Mouse (Mus musculus): Measurements from ENCODE around the gene 2810408A11Rik. TPM values are rescaled to one million over a fixed set of nuclear protein-coding genes. Genes with fewer than 3 reads are reported as not detected.

The 2810408A11Rik gene
- total RNA-seq, 2 experiments from 2014 or later = 4.8 to 5.6 TPM

- DNase-seq (ENCODE audit: low spot score in 2 of 2) = peak; percentile 82 to 84
Measured at GRCm38 (mm10) chr11:69913554-69914371, 13.0 kb upstream of the 2810408A11Rik start, which contains the start of gene Gps2. Gps2 (plus strand) TSS chr11:69913888.

DNA sequence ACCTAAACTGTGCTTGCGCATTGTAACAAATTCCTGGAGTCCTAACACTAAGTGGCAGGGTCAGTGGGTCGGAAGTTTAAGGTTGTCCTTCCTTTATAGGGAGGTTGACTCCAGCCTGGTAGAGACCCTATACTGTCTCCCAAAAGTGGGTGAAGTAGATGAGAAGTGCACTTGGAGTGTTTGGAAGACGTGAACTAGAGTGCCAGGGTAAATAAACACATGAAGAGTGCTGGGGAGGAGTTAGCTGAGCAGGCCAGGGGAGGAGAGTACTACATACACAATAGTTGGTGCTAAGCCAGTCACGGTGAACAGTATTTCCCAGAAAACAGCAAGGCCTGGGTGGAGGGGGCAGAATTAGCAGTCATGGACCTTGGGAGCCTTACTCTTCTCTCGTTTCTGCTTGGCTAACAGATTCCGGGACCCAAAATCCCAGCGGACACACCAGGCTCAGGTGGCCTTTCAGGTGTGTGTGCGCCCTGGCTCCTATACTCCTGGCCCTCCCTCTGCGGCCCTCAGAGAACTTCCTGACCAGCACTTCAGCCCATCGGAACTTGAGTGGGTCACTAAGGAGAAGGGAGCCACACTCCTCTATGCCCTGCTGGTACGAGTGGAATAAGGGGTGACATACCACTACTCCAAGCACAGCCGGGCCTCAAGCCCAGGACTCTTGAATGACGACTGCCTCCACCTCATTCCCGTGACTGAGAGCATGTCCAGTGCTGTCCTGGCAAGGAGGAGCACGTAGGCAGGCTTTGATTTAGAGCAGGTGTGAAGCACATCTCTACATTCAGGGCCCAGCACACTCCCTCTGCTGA, 12.1 kb upstream of the 2810408A11Rik start:
- no peak for DNase-seq (ENCODE audit: low spot score in 2 of 2)

DNA sequence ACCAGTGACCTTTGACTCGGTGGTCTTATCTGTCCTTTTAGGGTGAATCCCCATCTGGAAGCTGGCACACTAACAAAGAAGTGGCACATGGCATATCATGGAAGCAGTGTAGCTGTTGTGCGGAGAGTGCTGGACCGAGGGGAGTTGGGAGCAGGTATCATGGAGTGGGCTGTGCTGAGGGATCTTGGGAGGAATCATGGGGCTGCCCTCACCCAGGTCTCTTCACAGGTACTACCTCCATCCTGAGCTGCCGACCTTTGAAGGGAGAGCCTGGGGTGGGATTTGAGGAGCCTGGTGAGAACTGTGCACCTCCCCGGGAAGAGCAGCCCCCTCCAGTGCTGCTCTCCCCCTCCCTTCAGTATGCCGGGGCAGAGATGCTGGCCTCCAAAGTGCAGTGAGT, 10.9 kb upstream of the 2810408A11Rik start:
- no peak for DNase-seq (ENCODE audit: low spot score in 2 of 2)

DNA sequence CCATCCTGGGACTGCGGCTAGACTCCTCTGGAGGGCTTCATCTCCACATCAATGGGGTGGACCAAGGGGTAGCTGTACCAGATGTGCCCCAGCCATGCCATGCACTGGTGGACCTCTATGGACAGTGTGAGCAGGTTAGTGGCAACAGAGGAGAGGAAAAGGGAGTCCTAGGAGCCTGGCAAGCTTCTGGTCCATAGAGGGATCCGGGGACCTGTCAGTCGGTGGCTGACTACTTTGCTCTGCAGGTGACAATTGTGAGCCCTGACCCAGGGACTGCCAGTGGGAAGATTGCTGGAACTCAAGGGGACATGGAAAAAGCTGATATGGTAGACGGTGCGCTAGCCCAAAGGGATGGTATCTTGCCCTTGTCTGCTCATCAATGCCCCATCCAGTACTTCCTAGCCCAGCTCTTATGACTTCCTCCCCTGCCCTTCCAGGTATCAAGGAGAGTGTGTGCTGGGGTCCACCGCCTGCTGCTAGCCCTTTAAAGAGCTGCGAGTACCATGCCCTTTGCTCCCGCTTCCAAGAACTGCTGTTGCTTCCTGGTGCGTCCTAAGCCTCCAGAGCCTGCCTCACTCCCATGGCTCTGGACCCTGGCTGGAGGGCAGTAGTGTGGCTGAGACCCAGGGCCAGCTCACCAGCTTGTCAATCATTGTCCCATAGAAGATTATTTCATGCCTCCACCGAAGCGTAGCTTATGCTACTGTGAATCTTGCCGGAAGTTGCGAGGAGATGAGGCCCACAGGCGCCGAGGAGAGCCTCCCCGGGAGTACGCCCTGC, 10.2 kb upstream of the 2810408A11Rik start:
- DNase-seq (ENCODE audit: low spot score in 2 of 2) = no peak

- DNase-seq (ENCODE audit: low spot score in 2 of 2) = no peak
Measured at GRCm38 (mm10) chr11:69910177-69910576, 9.4 kb upstream of the 2810408A11Rik start.

- DNase-seq (ENCODE audit: low spot score in 2 of 2) = no peak
Measured at GRCm38 (mm10) chr11:69909174-69909573, 8.4 kb upstream of the 2810408A11Rik start.

DNA sequence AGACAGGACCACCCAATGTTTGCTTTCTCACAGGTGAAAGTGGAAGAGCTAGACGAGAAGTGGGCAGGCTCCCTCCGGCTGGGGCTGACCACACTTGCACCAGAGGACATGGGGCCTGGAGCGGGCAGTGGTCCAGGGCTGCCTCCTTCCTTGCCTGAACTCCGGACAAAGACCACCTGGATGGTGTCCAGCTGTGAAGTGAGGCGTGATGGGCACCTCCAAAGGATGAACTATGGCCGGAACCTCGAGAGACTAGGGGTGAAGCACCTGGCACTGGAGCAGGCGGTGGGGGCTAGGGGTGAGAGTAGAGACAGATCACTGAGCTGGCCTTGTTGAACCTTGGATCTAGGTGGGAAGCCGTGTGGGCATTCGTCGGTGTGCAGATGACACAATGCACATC, 7.9 kb upstream of the 2810408A11Rik start:
- no peak for DNase-seq (ENCODE audit: low spot score in 2 of 2)

DNA sequence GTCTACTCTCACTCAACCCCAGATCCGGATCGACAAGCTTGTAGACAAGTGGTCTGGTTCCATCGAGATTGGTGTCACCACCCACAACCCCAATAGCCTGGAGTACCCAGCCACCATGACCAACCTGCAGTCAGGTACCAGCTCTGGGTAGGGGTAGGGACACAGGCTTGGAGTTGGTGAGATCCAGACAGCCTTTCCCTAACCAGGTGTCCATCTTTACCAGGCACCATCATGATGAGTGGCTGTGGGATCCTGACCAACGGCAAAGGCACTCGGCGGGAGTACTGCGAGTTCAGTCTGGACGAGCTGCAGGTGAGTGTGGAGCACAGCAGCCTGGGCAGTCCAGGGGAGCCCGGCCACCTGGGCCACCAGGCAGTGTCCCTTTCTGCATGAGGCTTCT, 3.5 kb upstream of the 2810408A11Rik start:
- DNase-seq (ENCODE audit: low spot score in 2 of 2) = no peak

DNA sequence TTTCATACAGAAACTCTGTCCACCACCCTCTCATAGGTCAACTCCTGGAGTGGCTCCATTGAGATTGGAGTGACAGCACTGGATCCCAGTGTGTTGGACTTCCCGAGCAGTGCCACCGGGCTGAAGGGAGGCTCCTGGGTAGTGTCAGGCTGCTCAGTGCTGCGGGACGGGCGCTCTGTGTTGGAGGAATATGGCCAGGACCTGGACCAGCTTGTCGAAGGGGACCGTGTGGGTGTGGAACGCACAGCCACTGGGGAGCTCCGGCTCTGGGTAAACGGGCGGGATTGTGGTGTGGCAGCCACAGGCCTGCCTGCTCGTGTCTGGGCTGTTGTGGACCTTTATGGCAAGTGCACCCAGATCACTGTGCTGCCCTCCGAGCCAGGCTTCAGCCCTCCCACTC, 2.2 kb upstream of the 2810408A11Rik start:
- DNase-seq (ENCODE audit: low spot score in 2 of 2) = no peak

- no peak for DNase-seq (ENCODE audit: low spot score in 2 of 2)
Measured at GRCm38 (mm10) chr11:69901993-69902392, 1.2 kb upstream of the 2810408A11Rik start.

DNA sequence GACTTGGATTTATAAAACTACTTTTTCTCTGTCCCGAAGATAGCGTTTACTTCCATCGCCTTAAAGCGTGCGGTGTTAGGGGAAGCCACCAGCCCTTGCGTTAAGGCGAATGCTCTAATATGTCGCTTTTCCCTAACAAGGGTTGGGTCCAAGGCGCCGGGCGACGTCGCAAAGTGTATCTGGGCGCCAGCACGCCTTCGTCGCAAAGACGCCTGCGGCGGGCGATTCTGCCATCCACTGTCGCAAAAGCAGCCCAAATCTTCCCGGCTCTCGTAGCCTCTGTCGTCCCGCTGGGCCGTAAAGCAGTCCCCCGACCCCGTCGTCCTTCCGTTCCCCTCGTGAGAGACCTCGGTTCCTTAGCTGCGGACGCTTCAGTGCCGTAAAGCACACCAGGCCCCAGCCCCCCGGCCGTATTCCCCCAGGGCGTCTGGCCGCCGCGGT, 639 bp upstream of the 2810408A11Rik start:
- DNase-seq (ENCODE audit: low spot score in 2 of 2) = peak; percentile 68 to 87

- no peak for DNase-seq (ENCODE audit: low spot score in 2 of 2)
Measured at GRCm38 (mm10) chr11:69899870-69900269, 917 bp downstream of the 2810408A11Rik start.

GRCm38 (mm10) chr11:69895291-69895690, 5.5 kb downstream of the 2810408A11Rik start, which contains the start of gene Acap1:
Acap1 (minus strand) TSS chr11:69895539.
- DNase-seq (ENCODE audit: low spot score in 2 of 2) = no peak

GRCm38 (mm10) chr11:69894671-69895070, 6.1 kb downstream of the 2810408A11Rik start:
- DNase-seq (ENCODE audit: low spot score in 2 of 2) = no peak

DNA sequence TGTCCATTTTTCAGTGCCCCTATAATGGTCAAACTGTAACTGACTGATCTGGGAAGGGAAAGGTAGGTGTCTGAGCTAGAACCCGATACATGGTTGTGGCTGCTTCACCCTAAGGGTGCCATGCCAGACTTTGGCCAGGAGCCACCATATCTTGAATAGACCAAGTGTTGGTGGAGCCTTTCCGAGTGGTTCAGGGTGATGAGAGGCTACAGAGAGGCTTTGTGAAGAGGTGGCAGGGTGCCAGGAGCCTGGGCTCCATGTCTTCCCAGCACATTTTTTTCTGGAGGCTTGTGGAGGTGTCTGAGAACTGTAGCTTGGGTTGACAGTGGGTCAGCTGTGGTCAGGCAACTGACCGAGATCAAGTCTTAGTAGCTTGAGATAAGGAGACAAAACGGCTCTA, 9.3 kb downstream of the 2810408A11Rik start:
- no peak for DNase-seq (ENCODE audit: low spot score in 2 of 2)

GRCm38 (mm10) chr11:69886907-69887635, 13.7 kb downstream of the 2810408A11Rik start:
- DNase-seq (ENCODE audit: low spot score in 2 of 2) = no peak

DNA sequence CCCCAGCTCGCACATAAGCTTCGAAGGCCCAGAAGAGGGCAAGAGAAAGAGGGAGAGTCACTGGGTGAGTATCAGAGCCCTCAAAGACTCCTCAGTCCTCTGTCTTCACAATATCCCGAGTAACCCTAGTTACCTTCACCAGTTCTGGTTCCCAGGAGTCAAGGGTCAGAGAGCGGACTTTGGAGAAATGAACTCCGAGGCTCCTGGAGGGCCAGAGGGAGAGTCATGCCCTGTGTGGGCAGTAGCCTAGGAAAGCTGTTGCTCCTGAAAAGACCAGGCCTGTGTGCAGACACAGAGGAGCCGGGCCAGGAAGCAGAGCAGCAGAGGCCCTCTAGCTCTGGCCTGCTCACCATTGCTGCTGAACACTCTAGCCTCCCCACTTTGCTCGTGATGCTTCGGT, 16.1 kb downstream of the 2810408A11Rik start:
- DNase-seq (ENCODE audit: low spot score in 2 of 2) = no peak

- no peak for DNase-seq (ENCODE audit: low spot score in 2 of 2)
Measured at GRCm38 (mm10) chr11:69884240-69884639, 16.5 kb downstream of the 2810408A11Rik start.

DNA sequence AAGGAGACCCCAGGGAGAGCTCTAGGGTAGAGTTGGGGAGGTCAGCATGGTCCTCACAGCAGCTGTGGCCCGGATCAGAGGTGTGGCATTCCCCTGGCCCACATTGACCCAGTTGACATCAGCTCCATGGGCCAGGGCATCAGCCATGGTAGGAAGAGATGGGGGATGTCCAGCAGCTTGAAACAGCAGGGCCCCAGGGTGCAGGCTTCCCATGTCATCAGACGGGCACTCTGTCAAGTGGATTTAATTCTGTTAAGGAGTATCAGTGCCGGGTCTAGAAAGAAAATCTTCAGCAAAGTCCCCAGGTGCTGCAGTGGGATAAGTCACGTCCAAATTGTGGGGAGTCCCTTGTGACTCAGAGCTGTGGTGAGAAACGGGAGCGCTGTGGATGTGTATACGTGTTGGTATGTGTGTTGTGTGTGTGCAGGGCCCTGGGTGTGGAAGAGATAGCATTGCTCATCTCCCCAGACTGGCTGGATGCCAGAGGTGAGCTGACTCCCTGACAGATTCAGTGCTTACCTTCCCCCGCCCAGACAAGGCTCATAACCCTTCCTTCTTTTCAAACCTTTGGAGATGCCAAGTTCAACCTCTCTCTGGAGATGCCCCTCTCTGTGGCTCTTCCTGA, 17.1 kb downstream of the 2810408A11Rik start:
- DNase-seq (ENCODE audit: low spot score in 2 of 2) = no peak

DNA sequence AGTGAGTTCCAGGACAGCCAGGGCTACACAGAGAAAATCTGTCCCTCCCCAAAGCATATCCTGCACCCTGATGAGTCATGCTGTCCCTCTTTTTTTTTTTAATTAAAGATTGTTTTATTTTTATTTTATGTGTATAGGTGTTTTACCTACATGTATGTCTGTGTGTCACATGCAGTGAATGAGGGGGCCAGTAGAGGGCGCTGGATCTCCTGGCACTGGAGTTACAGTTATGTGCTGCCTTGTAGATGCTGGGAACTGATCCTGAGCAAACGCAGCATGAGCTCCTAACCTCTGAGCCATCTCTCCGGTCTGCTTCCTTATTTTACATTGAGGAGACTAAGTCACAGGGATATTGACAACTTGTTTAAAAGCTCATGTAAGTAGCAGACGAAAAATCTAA, 17.7 kb downstream of the 2810408A11Rik start:
- DNase-seq (ENCODE audit: low spot score in 2 of 2) = no peak

Data from adrenal gland, postnatal 4 days (tissue).